13 mouse cellular contexts compared by ENCODE assay signal in the genomic region with DNA sequence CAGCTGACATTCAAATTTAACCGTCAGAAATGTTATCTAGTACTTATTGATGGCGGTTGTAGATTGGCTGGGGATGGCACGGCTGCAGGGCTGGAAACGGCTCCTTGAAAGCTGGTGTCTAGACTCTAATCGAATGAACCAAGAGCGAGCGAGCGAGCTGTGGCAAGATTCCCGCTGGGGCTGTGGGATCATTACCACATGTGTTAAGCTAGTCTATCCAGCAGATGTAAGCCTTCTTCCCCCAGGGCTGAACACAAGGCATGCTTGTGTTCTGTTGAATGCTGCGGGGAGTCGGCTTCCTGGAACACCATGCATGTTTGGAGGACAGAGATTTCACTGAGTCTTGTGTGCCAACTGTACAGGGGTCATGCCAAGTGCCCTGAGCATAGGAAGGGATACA. TPM values are rescaled to one million over a fixed set of nuclear protein-coding genes. Genes with fewer than 3 reads are reported as not detected.
DNase-seq lines count a peak whose midpoint lies in the region; ATAC-seq and TF ChIP-seq lines count a peak whose summit lies in the region.
"Had no signal": no experiment of that assay in that cellular context is flagged by ENCODE, and none has a peak within 500 bp of the region (broad histone marks: within the 10 kb centered on the region; RNA-seq: fewer than 3 reads in every experiment).

No protein-coding gene starts in this region.

- H3K9me3 ChIP-seq in heart, embryonic 15.5 days (replicated peaks) = no peaks in the 10 kb centered on the region
- H3K9me3 ChIP-seq in hindbrain, embryonic 16.5 days (ENCODE audit: control insufficient read depth, low read length) = no peaks in the 10 kb centered on the region

- H3K4me2 ChIP-seq in heart, embryonic 15.5 days = no peak overlapping the region
- no peak overlapping the region for H3K4me2 ChIP-seq in hindbrain, embryonic 16.5 days (ENCODE audit: low read length)

- 72% methylated on average over 11 of the region's 11 CpGs for WGBS in heart, embryonic 15.5 days
- 50% methylated on average over 11 of the region's 11 CpGs for WGBS in hindbrain, embryonic 16.5 days

- no peak for DNase-seq in heart, adult 18-20 months
- peak; percentile 72 for DNase-seq in 3T3-L1 (ENCODE audit: low read depth, low spot score)
- peak; percentile 71 for DNase-seq in brain, embryonic 14.5 days (ENCODE audit: low read depth)
- no peak for DNase-seq in cerebellum, postnatal 36 days
- no peak for DNase-seq in spleen, adult 18-20 months
- no peak for DNase-seq in kidney, postnatal 25 days
- DNase-seq: cerebellum, adult 11 months; heart, postnatal 36 days had no signal

- TF ChIP-seq POLR2A in brain, embryonic 14.5 days (IDR thresholded peaks at IDR 0.05; ENCODE audit: borderline replicate concordance, extremely low read depth, insufficient read depth, insufficient read length, poor library complexity, severe bottlenecking) = no peak

- H3K9ac ChIP-seq in heart, embryonic 15.5 days = no peak overlapping the region
- H3K9ac ChIP-seq in hindbrain, embryonic 16.5 days (ENCODE audit: low read depth, low read length) = no peak overlapping the region

- peaks cover 60% of the 10 kb centered on the region for H3K27me3 ChIP-seq in heart, embryonic 15.5 days
- no peaks in the 10 kb centered on the region for H3K27me3 ChIP-seq in hindbrain, embryonic 16.5 days (replicated peaks; ENCODE audit: control insufficient read depth, insufficient read depth, low read length)

- no peak for TF ChIP-seq CTCF in brain, embryonic 14.5 days (IDR thresholded peaks at IDR 0.05; ENCODE audit: borderline replicate concordance, extremely low read depth, insufficient read depth, insufficient read length)

- no peak overlapping the region for H3K4me3 ChIP-seq in heart, embryonic 15.5 days
- no peak overlapping the region for H3K4me3 ChIP-seq in hindbrain, embryonic 16.5 days (ENCODE audit: low read length)

- H3K27ac ChIP-seq in heart, embryonic 15.5 days = no peak overlapping the region
- H3K27ac ChIP-seq in hindbrain, embryonic 16.5 days (ENCODE audit: low read depth, low read length) = no peak overlapping the region

- H3K4me1 ChIP-seq in heart, embryonic 15.5 days (replicated peaks) = no peaks in the 10 kb centered on the region
- no peaks in the 10 kb centered on the region for H3K4me1 ChIP-seq in hindbrain, embryonic 16.5 days (ENCODE audit: control insufficient read depth, insufficient read depth, low read depth, low read length)

- no peaks in the 10 kb centered on the region for H3K36me3 ChIP-seq in heart, embryonic 15.5 days
- H3K36me3 ChIP-seq in hindbrain, embryonic 16.5 days (ENCODE audit: control insufficient read depth, insufficient read depth, low read length) = no peaks in the 10 kb centered on the region

- 0 out of 2 replicates have a peak, but pooled peaks have one; percentile 14 for ATAC-seq in heart, embryonic 15.5 days (replicated peaks; ENCODE audit: insufficient number of reproducible peaks, insufficient read depth, low FRiP score, low read depth)
- peak; percentile 37; the same call in 1 of the 2 replicates for ATAC-seq in hindbrain, embryonic 16.5 days

RNA-seq across cellular contexts. Expression of a gene that starts 18.6 kb away (rescaled TPM):
- polyA plus RNA-seq in heart, embryonic 15.5 days (2015; fragmentation: Nextera tagmentation; extraction: Ambion mirVana) = 0.28 and 0.33 TPM in 2 replicates
- under 1 TPM; 0.22 to 0.28 TPM for total RNA-seq in heart, adult 18-20 months (2021)
- polyA plus RNA-seq in brain, embryonic 14.5 days (2012; rRNA removed) = 8.3 and 15.7 TPM in 2 replicates
- 58.2 and 66.8 TPM in 2 replicates for polyA plus RNA-seq in hindbrain, embryonic 16.5 days (2015; fragmentation: Nextera tagmentation; extraction: Ambion mirVana)

RNA-seq across cellular contexts. Expression of a gene that starts 32.3 kb away (rescaled TPM):
- polyA plus RNA-seq in heart, embryonic 15.5 days (2015; fragmentation: Nextera tagmentation; extraction: Ambion mirVana) = not detected in 2 replicates
- not detected for total RNA-seq in heart, adult 18-20 months (2021)
- 0.07 and 0.08 TPM in 2 replicates for polyA plus RNA-seq in brain, embryonic 14.5 days (2012; rRNA removed)
- 0.11 TPM in 1 of 2 replicates, not detected in the other for polyA plus RNA-seq in hindbrain, embryonic 16.5 days (2015; fragmentation: Nextera tagmentation; extraction: Ambion mirVana)
- total RNA-seq: CH12.LX; heart, postnatal 36 days; layer of hippocampus, adult 18-20 months had no signal
- polyA plus RNA-seq: liver, embryonic 16.5 days had no signal

RNA-seq across cellular contexts. Expression of a gene that starts 44.0 kb away (rescaled TPM):
- 0.72 and 2.7 TPM in 2 replicates for polyA plus RNA-seq in heart, embryonic 15.5 days (2015; fragmentation: Nextera tagmentation; extraction: Ambion mirVana)
- total RNA-seq in heart, adult 18-20 months (2021) = 1 to 10 TPM in 1 of 2 experiments, under 1 TPM in 1; 0.30 to 2.5 TPM
- polyA plus RNA-seq in brain, embryonic 14.5 days (2012; rRNA removed) = 1.1 and 1.7 TPM in 2 replicates
- 0.70 and 0.95 TPM in 2 replicates for polyA plus RNA-seq in hindbrain, embryonic 16.5 days (2015; fragmentation: Nextera tagmentation; extraction: Ambion mirVana)
- total RNA-seq: CH12.LX; heart, postnatal 36 days; layer of hippocampus, adult 18-20 months had no signal

RNA-seq across cellular contexts. Expression of a gene that starts 54.6 kb away (rescaled TPM):
- not detected in 2 replicates for polyA plus RNA-seq in heart, embryonic 15.5 days (2015; fragmentation: Nextera tagmentation; extraction: Ambion mirVana)
- under 1 TPM in 1 of 2 experiments, not detected in 1; 0.25 TPM for total RNA-seq in heart, adult 18-20 months (2021)
- polyA plus RNA-seq in brain, embryonic 14.5 days (2012; rRNA removed) = 2.8 and 4.4 TPM in 2 replicates
- polyA plus RNA-seq in hindbrain, embryonic 16.5 days (2015; fragmentation: Nextera tagmentation; extraction: Ambion mirVana) = 0.68 and 0.70 TPM in 2 replicates
- total RNA-seq: CH12.LX; heart, postnatal 36 days; layer of hippocampus, adult 18-20 months had no signal
- polyA plus RNA-seq: liver, embryonic 16.5 days had no signal

Comparison
In these comparisons a context has a peak if more than half of its experiments do, and no peak if none do; other contexts are left out.
1. DNase-seq: peak in 3T3-L1 (single experiment) and brain, embryonic 14.5 days (single experiment); none in heart, adult 18-20 months (0 of 2), cerebellum, postnatal 36 days (0 of 2), spleen, adult 18-20 months (0 of 2) and kidney, postnatal 25 days (0 of 2).